Comparison of ENCODE assay signal across 27 mouse cellular contexts in genomic region chr15:85395360-85395759, GRCm38 (mm10). TPM values are rescaled to one million over a fixed set of nuclear protein-coding genes. Genes with fewer than 3 reads are reported as not detected.
DNase-seq lines count a peak whose midpoint lies in the region; ATAC-seq and TF ChIP-seq lines count a peak whose summit lies in the region.
"Had no signal": no experiment of that assay in that cellular context is flagged by ENCODE, and none has a peak within 500 bp of the region (broad histone marks: within the 10 kb centered on the region; RNA-seq: fewer than 3 reads in every experiment).

No protein-coding gene starts in this region.

- peaks cover 59% of the 10 kb centered on the region for H3K36me3 ChIP-seq in embryonic facial prominence, embryonic 13.5 days
- H3K36me3 ChIP-seq in embryonic facial prominence, embryonic 10.5 days (replicated peaks) = peaks cover 75% of the 10 kb centered on the region
- H3K36me3 ChIP-seq in lung, embryonic 14.5 days (ENCODE audit: insufficient read depth) = peaks cover 37% of the 10 kb centered on the region
- H3K36me3 ChIP-seq in lung, embryonic 16.5 days (ENCODE audit: control insufficient read depth, insufficient read depth, low read length) = peaks cover 16% of the 10 kb centered on the region

- H3K4me3 ChIP-seq in embryonic facial prominence, embryonic 13.5 days = no peak overlapping the region
- H3K4me3 ChIP-seq in embryonic facial prominence, embryonic 10.5 days = no peak overlapping the region
- no peak overlapping the region for H3K4me3 ChIP-seq in lung, embryonic 14.5 days (ENCODE audit: low read depth, low read length)
- H3K4me3 ChIP-seq in lung, embryonic 16.5 days (ENCODE audit: low read length) = no peak overlapping the region
- H3K4me3 ChIP-seq in gastrocnemius, adult 2 months = no peak overlapping the region
- H3K4me3 ChIP-seq: embryonic facial prominence, embryonic 12.5 days; erythroblast, embryonic 14.5 days; forebrain, embryonic 12.5 days; forebrain, embryonic 15.5 days; heart, embryonic 12.5 days; heart, embryonic 15.5 days; hindbrain, embryonic 10.5 days; hindbrain, embryonic 13.5 days had no signal

- WGBS in embryonic facial prominence, embryonic 13.5 days = 88% methylated on average over 9 of the region's 9 CpGs
- WGBS in embryonic facial prominence, embryonic 10.5 days = 92% methylated on average over 9 of the region's 9 CpGs
- WGBS in lung, embryonic 14.5 days = 68% methylated on average over 9 of the region's 9 CpGs
- 60% methylated on average over 9 of the region's 9 CpGs for WGBS in lung, embryonic 16.5 days

- H3K9me3 ChIP-seq in embryonic facial prominence, embryonic 13.5 days = no peaks in the 10 kb centered on the region
- no peaks in the 10 kb centered on the region for H3K9me3 ChIP-seq in embryonic facial prominence, embryonic 10.5 days
- no peaks in the 10 kb centered on the region for H3K9me3 ChIP-seq in lung, embryonic 14.5 days (ENCODE audit: low read depth, low read length)
- H3K9me3 ChIP-seq in lung, embryonic 16.5 days (ENCODE audit: control insufficient read depth, low read length) = no peaks in the 10 kb centered on the region
- H3K9me3 ChIP-seq: embryonic facial prominence, embryonic 12.5 days; forebrain, embryonic 12.5 days; forebrain, embryonic 15.5 days; heart, embryonic 12.5 days; heart, embryonic 15.5 days; hindbrain, embryonic 10.5 days; hindbrain, embryonic 13.5 days had no signal

- H3K27me3 ChIP-seq in embryonic facial prominence, embryonic 13.5 days = no peaks in the 10 kb centered on the region
- no peaks in the 10 kb centered on the region for H3K27me3 ChIP-seq in embryonic facial prominence, embryonic 10.5 days (replicated peaks; ENCODE audit: low read depth, poor library complexity, severe bottlenecking)
- H3K27me3 ChIP-seq in lung, embryonic 14.5 days (ENCODE audit: insufficient read depth, low read length) = no peaks in the 10 kb centered on the region
- H3K27me3 ChIP-seq in lung, embryonic 16.5 days (ENCODE audit: control insufficient read depth, insufficient read depth, low read depth, low read length) = no peaks in the 10 kb centered on the region
- H3K27me3 ChIP-seq: embryonic facial prominence, embryonic 12.5 days; forebrain, embryonic 12.5 days; forebrain, embryonic 15.5 days; heart, embryonic 12.5 days; heart, embryonic 15.5 days; hindbrain, embryonic 13.5 days had no signal

- H3K9ac ChIP-seq in embryonic facial prominence, embryonic 13.5 days = no peak overlapping the region
- no peak overlapping the region for H3K9ac ChIP-seq in lung, embryonic 14.5 days
- no peak overlapping the region for H3K9ac ChIP-seq in lung, embryonic 16.5 days (ENCODE audit: low read length)
- H3K9ac ChIP-seq: embryonic facial prominence, embryonic 12.5 days; forebrain, embryonic 12.5 days; forebrain, embryonic 15.5 days; heart, embryonic 12.5 days; heart, embryonic 15.5 days; hindbrain, embryonic 13.5 days had no signal

- TF ChIP-seq CTCF in lung, embryonic 14.5 days (IDR thresholded peaks at IDR 0.05; ENCODE audit: low read depth) = no peak
- no peak for TF ChIP-seq CTCF in gastrocnemius, adult 2 months (IDR thresholded peaks at IDR 0.05)

- no peak overlapping the region for H3K4me2 ChIP-seq in embryonic facial prominence, embryonic 13.5 days
- H3K4me2 ChIP-seq in lung, embryonic 14.5 days = no peak overlapping the region
- no peak overlapping the region for H3K4me2 ChIP-seq in lung, embryonic 16.5 days (ENCODE audit: low read depth, low read length)
- H3K4me2 ChIP-seq: embryonic facial prominence, embryonic 12.5 days; forebrain, embryonic 12.5 days; forebrain, embryonic 15.5 days; heart, embryonic 12.5 days; heart, embryonic 15.5 days; hindbrain, embryonic 13.5 days had no signal

- H3K27ac ChIP-seq in embryonic facial prominence, embryonic 13.5 days = 0 out of 2 replicates have a peak overlapping the region, but pooled peaks have one; percentile 19
- no peak overlapping the region for H3K27ac ChIP-seq in embryonic facial prominence, embryonic 10.5 days (replicated peaks)
- H3K27ac ChIP-seq in lung, embryonic 14.5 days (ENCODE audit: low read depth) = no peak overlapping the region
- peak overlapping the region; percentile 51; the same call in 1 of the 2 replicates for H3K27ac ChIP-seq in lung, embryonic 16.5 days (ENCODE audit: low read length)
- no peak overlapping the region for H3K27ac ChIP-seq in gastrocnemius, adult 2 months
- H3K27ac ChIP-seq: embryonic facial prominence, embryonic 12.5 days; forebrain, embryonic 15.5 days; heart, embryonic 15.5 days; hindbrain, embryonic 10.5 days; hindbrain, embryonic 13.5 days had no signal

- no peak for ATAC-seq in embryonic facial prominence, embryonic 13.5 days (ENCODE audit: insufficient number of reproducible peaks, insufficient read depth, low FRiP score, low TSS enrichment, low read depth)
- ATAC-seq in lung, embryonic 14.5 days (ENCODE audit: insufficient read depth) = no peak
- ATAC-seq in lung, embryonic 16.5 days (ENCODE audit: low read depth) = peak; percentile 76
- ATAC-seq: activated CD4-positive, CD25-positive, alpha-beta regulatory T cell, adult 4 months; forebrain, embryonic 15.5 days; hindbrain, embryonic 16.5 days had no signal

- 0 out of 2 replicates have a peak, but pooled peaks cover 5% of the 10 kb centered on the region for H3K4me1 ChIP-seq in embryonic facial prominence, embryonic 13.5 days
- no peaks in the 10 kb centered on the region for H3K4me1 ChIP-seq in embryonic facial prominence, embryonic 10.5 days
- H3K4me1 ChIP-seq in lung, embryonic 14.5 days (ENCODE audit: insufficient read depth) = no peaks in the 10 kb centered on the region
- peaks cover 7% of the 10 kb centered on the region for H3K4me1 ChIP-seq in lung, embryonic 16.5 days (replicated peaks; ENCODE audit: control insufficient read depth, insufficient read depth, low read length)
- H3K4me1 ChIP-seq: embryonic facial prominence, embryonic 12.5 days; heart, embryonic 12.5 days; heart, embryonic 15.5 days; hindbrain, embryonic 10.5 days had no signal

- no peak for DNase-seq in embryonic facial prominence, embryonic 10.5 days (ENCODE audit: low spot score)
- peak; percentile 31 for DNase-seq in lung, embryonic 14.5 days
- DNase-seq in lung, postnatal 14 days = no peak
- DNase-seq in lung, postnatal 36 days = peak; percentile 56
- DNase-seq in gastrocnemius, adult 2 months = no peak
- DNase-seq: adrenal gland, adult 8-10 months; adrenal gland, postnatal 25 days; cerebellum, adult 11-12 months; cerebellum, adult 8-10 months; cerebellum, postnatal 10 days; cerebellum, postnatal 36 days; gastrocnemius, postnatal 10 days; gastrocnemius, postnatal 36 days; heart, postnatal 10 days; heart, postnatal 36 days had no signal

- intact Hi-C loops in gastrocnemius, adult 2 months (cut with DNase I) = no loop called here

RNA-seq across cellular contexts. Expression of gene Atxn10, which starts 59.3 kb away (rescaled TPM):
- 336 and 343 TPM in 2 replicates for polyA plus RNA-seq in embryonic facial prominence, embryonic 13.5 days (2015; fragmentation: Nextera tagmentation; extraction: Ambion mirVana)
- 309 and 313 TPM in 2 replicates for polyA plus RNA-seq in embryonic facial prominence, embryonic 10.5 days (2016; fragmentation: Nextera tagmentation; extraction: Ambion mirVana)
- 345 and 360 TPM in 2 replicates for polyA plus RNA-seq in lung, embryonic 14.5 days (2014; fragmentation: Nextera tagmentation; extraction: Ambion mirVana)
- 323 and 325 TPM in 2 replicates for polyA plus RNA-seq in lung, embryonic 16.5 days (2015; fragmentation: Nextera tagmentation; extraction: Ambion mirVana)
- 10 to 100 TPM; 26.6 to 38.8 TPM for total RNA-seq in gastrocnemius, adult 2 months (2021)

Comparison
In these comparisons a context has a peak if more than half of its experiments do, and no peak if none do; other contexts are left out.
1. H3K27ac ChIP-seq: peak in embryonic facial prominence, embryonic 13.5 days (single experiment) and lung, embryonic 16.5 days (single experiment); none in embryonic facial prominence, embryonic 10.5 days (single experiment), lung, embryonic 14.5 days (single experiment) and gastrocnemius, adult 2 months (single experiment).
2. DNase-seq: peak in lung, embryonic 14.5 days (single experiment) and lung, postnatal 36 days (single experiment); none in embryonic facial prominence, embryonic 10.5 days (single experiment), lung, postnatal 14 days (single experiment) and gastrocnemius, adult 2 months (single experiment).